Comparison of ENCODE assay signal across 8 mouse cellular contexts in the genomic region with DNA sequence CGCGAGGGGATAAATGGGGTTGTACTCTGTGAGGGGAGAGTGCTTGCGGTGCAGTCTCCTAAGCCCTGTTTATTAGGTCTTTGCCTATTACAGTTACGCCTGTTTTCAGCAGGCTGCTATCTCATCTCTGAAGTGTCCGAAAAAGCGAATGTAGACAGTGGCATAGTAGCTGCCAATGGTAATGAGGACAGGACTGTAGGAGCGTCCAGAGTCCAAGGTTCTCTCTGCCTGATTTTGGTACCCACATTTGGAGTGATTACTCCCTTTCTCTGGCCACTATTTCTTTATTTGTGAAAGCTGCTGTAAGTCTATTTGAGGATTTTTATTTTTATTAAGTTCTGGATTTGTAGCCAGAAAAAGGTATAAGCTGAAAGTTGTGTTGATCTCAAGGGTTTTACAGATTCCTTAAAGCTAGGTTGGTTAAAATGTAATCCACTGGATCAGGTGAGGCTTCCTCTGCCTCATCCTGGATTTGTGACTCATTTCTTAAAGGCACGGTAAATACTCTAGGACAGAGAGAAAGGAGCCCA. TPM values are rescaled to one million over a fixed set of nuclear protein-coding genes. Genes with fewer than 3 reads are reported as not detected.
DNase-seq lines count a peak whose midpoint lies in the region; ATAC-seq lines count a peak whose summit lies in the region.

A gene (minus strand): TSS at position 153 of the 530 bp plus-strand sequence.

- no peak for ATAC-seq in erythroid progenitor cell, adult 5-6 weeks (replicated peaks; ENCODE audit: low FRiP score, poor library complexity, severe bottlenecking)
- no peak for ATAC-seq in midbrain, embryonic 15.5 days (replicated peaks)

- no peak within 1 kb of the TSS for H3K27ac ChIP-seq in midbrain, embryonic 15.5 days

- H3K4me1 ChIP-seq in midbrain, embryonic 15.5 days: peaks cover 7% of the 10 kb centered on the region

- peaks cover 20% of the 10 kb centered on the region for H3K27me3 ChIP-seq in midbrain, embryonic 15.5 days (replicated peaks)

- WGBS in midbrain, embryonic 15.5 days: 16% methylated on average over 8 of the region's 8 CpGs

- no peak within 1 kb of the TSS for H3K4me3 ChIP-seq in midbrain, embryonic 15.5 days

- peak within 1 kb of the TSS; percentile 28; the same call in 1 of the 2 replicates for H3K9ac ChIP-seq in midbrain, embryonic 15.5 days

- H3K36me3 ChIP-seq in midbrain, embryonic 15.5 days (replicated peaks): no peaks in the 10 kb centered on the region

- peak; percentile 13 for DNase-seq in retina, embryonic 14.5 days (ENCODE audit: low spot score)
- no peak for DNase-seq in retina, postnatal 1 day
- no peak for DNase-seq in heart, postnatal 4 days
- DNase-seq in layer of hippocampus, postnatal 36 days: no peak
- DNase-seq in spleen, adult 18-20 months: no peak
- no peak for DNase-seq in cerebellum, adult 8-10 months

- no peaks in the 10 kb centered on the region for H3K9me3 ChIP-seq in midbrain, embryonic 15.5 days

- H3K4me2 ChIP-seq in midbrain, embryonic 15.5 days: peak within 1 kb of the TSS; percentile 17; the same call in 1 of the 2 replicates

RNA-seq across cellular contexts. Expression of the gene that starts here (rescaled TPM):
- total RNA-seq in erythroid progenitor cell, adult 5-6 weeks (2015; ENCODE audit: low replicate concordance): 56.6 and 66.0 TPM in 2 replicates
- 37.2 and 65.2 TPM in 2 replicates for total RNA-seq in erythroid progenitor cell, adult 5-6 weeks (2017; ENCODE audit: low replicate concordance)
- 10 to 100 TPM; 17.1 to 17.7 TPM for total RNA-seq in heart, postnatal 4 days (2021)
- 10 to 100 TPM; 40.3 to 44.3 TPM for total RNA-seq in layer of hippocampus, postnatal 36 days (2021)
- polyA plus RNA-seq in midbrain, embryonic 15.5 days (2015; fragmentation: Nextera tagmentation; extraction: Ambion mirVana): 101 and 102 TPM in 2 replicates
